Mouse (Mus musculus) B cell, adult 67 days (primary cell): Measurements from ENCODE around the gene Gabra5. TPM values are rescaled to one million over a fixed set of nuclear protein-coding genes. Genes with fewer than 3 reads are reported as not detected.

Experiments used
- total RNA-seq, 2 experiments: library from RNA; stranded (reverse); gene quantifications; 4 replicates each; pipeline ENCODE4 v1.2.4; 2023

Gene Gabra5
- total RNA-seq: not detected

GRCm38 (mm10) chr7:57509681-57510141 is at the start of gene Gabra5:
Gene Gabra5, minus strand, starts transcription at chr7:57510059.

DNA sequence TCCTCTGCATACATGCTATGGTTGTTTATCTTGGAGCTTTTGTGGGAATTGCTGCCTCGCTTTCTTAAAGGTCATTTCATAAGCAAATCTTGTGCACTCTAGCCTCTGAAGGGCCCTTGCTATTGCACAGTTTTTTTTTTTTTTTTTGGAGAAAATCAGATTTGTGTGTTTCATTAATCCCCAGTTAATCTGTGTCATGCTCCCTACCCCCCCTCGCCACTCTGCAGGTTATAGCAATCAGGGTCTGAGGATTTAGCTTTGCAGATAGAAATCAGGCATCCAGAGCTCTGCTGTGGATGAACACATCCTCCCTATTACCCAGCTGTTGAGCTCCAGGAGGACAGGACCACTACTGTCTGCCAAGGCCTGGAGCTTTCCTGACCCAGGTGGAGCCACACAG is 90.5 kb downstream of the Gabra5 start, which contains the start of gene Gabrb3:
Gene Gabrb3, plus strand, starts transcription at position 301 of the 400 bp plus-strand sequence.

DNA sequence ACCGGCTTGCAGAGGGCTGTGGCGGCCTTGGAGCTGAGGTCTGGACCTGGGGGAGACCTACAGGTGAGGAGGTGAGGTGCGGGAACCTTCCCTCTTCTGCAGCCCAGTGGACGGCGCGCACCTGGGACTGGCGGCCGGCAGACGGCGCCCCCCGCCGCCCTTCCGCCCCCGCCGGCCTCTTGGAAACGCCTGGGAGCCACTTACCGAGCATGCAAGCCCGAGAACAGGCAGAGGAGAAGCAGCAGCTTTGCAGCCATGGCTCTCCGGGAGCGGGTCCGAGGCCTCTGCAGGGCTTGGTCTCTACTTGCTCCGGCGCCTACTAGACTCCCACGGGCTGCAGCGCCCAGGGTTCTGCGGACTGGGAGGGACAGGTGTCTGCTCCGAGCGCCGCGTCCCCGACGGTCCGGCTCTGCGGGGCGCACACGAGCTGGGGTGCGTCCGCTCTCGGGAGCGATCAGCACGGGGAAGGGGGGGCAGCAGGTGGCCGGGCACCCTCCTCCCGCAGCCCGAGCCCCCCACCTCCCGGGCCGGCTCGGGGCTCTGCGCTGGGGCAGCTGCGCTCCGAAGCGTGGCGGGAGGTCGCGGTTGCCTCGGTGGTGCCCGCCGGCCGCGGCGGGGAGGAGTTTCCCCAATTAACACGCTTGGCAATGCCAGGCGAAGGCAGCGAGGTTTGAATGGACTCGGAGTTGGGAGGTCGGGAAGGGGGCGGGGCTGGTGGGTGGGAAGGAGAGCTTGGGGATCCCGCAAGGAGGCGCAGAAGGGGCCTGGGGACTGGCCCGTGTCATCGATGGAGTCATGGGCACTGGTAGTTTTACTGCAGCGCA is 123.1 kb downstream of the Gabra5 start, which contains the start of gene Gabrg3:
Gene Gabrg3, minus strand, starts transcription at position 672 of the 824 bp plus-strand sequence.

Other genes with a start within 250 kb of the Gabra5 start
- not detected for gene Gabrg3, start 122.9 kb downstream of the Gabra5 start, total RNA-seq
- not detected for gene Gabrb3, start 90.4 kb downstream of the Gabra5 start, total RNA-seq